Mouse (Mus musculus): ENCODE measurements around the gene Bcar1. TPM values are rescaled to one million over a fixed set of nuclear protein-coding genes. Genes with fewer than 3 reads are reported as not detected.
A peak's percentile ranks its signal among the peaks of the same experiment; 100 is the strongest.

Gene Bcar1
- total RNA-seq, 2 experiments from 2014 or later, result 50.6 to 51.7 TPM

GRCm38 (mm10) chr8:111700740-111701139 lies 42.9 kb downstream of the Bcar1 start:
- intact Hi-C loops (cut with DNase I), result no loop called here
- DNase-seq (ENCODE audit: low spot score in 2 of 2), result no peak

GRCm38 (mm10) chr8:111700201-111700600 lies 43.4 kb downstream of the Bcar1 start:
- intact Hi-C loops (cut with DNase I), result no loop called here
- DNase-seq (ENCODE audit: low spot score in 2 of 2), result no peak

GRCm38 (mm10) chr8:111699035-111699434 lies 44.6 kb downstream of the Bcar1 start:
- no peak for DNase-seq (ENCODE audit: low spot score in 2 of 2)
- intact Hi-C loops (cut with DNase I), result no loop called here

GRCm38 (mm10) chr8:111697655-111698054 lies 46.0 kb downstream of the Bcar1 start:
- DNase-seq (ENCODE audit: low spot score in 2 of 2), result no peak
- intact Hi-C loops (cut with DNase I), result no loop called here

- no peak for DNase-seq (ENCODE audit: low spot score in 2 of 2)
- intact Hi-C loops (cut with DNase I), result no loop called here
These were observed 48.2 kb downstream of the Bcar1 start for GRCm38 (mm10) chr8:111695441-111695840.

- DNase-seq (ENCODE audit: low spot score in 2 of 2), result no peak
- intact Hi-C loops (cut with DNase I), result no loop called here
These were observed 50.3 kb downstream of the Bcar1 start for GRCm38 (mm10) chr8:111693261-111693741.

GRCm38 (mm10) chr8:111690960-111691445 lies 52.6 kb downstream of the Bcar1 start, which contains the start of gene Ctrb1:
Gene Ctrb1, minus strand, starts transcription at chr8:111691010.
- DNase-seq (ENCODE audit: low spot score in 2 of 2), result no peak
- intact Hi-C loops (cut with DNase I), result no loop called here

GRCm38 (mm10) chr8:111686881-111687280 lies 56.7 kb downstream of the Bcar1 start:
- intact Hi-C loops (cut with DNase I), result no loop called here
- DNase-seq (ENCODE audit: low spot score in 2 of 2), result no peak

GRCm38 (mm10) chr8:111682521-111682920 lies 61.1 kb downstream of the Bcar1 start:
- intact Hi-C loops (cut with DNase I), result no loop called here

GRCm38 (mm10) chr8:111681153-111681552 lies 62.5 kb downstream of the Bcar1 start:
- DNase-seq (ENCODE audit: low spot score in 2 of 2), result no peak
- intact Hi-C loops (cut with DNase I), result no loop called here

More at GRCm38 (mm10) chr8:111682521-111682920, 61.1 kb downstream of the Bcar1 start:
- DNase-seq (ENCODE audit: low spot score in 2 of 2), result no peak

- no peak for DNase-seq (ENCODE audit: low spot score in 2 of 2)
- intact Hi-C loops (cut with DNase I), result no loop called here
These were observed 63.1 kb downstream of the Bcar1 start for GRCm38 (mm10) chr8:111680423-111681028.

GRCm38 (mm10) chr8:111678848-111679247 lies 64.8 kb downstream of the Bcar1 start:
- DNase-seq (ENCODE audit: low spot score in 2 of 2), result peak; percentile 42 to 86
- intact Hi-C loops (cut with DNase I), result loop anchor here (2.0 kb wide), 3 partner anchors 132 to 156 kb away; no protein-coding TSS in a partner anchor

GRCm38 (mm10) chr8:111678111-111678510 lies 65.5 kb downstream of the Bcar1 start:
- intact Hi-C loops (cut with DNase I), result loop anchor here (2.0 kb wide), 3 partner anchors 133 to 157 kb away; no protein-coding TSS in a partner anchor
- DNase-seq (ENCODE audit: low spot score in 2 of 2), result peak; percentile 67 to 79

- intact Hi-C loops (cut with DNase I), result no loop called here
- DNase-seq (ENCODE audit: low spot score in 2 of 2), result no peak
These were observed 67.4 kb downstream of the Bcar1 start for GRCm38 (mm10) chr8:111676237-111676636.

GRCm38 (mm10) chr8:111666751-111667150 lies 76.9 kb downstream of the Bcar1 start:
- no peak for DNase-seq (ENCODE audit: low spot score in 2 of 2)
- intact Hi-C loops (cut with DNase I), result loop anchor here (10.0 kb wide), 1 partner anchor 322 kb away; no protein-coding TSS in a partner anchor

- peak; percentile 71 to 83 for DNase-seq (ENCODE audit: low spot score in 2 of 2)
- intact Hi-C loops (cut with DNase I), result loop anchor here (2.0 to 10.0 kb wide), 3 partner anchors 126 to 318 kb away; partner anchors contain the start of gene Znrf1
These were observed 81.1 kb downstream of the Bcar1 start for GRCm38 (mm10) chr8:111662473-111662872.

Small RNAs within 50 kb of the gene (microRNA-seq; reads per million reads assigned to microRNA genes)
- 0 reads per million in 2 experiments for gene Mir7076

Other genes with a start within 250 kb of the Bcar1 start
- gene Wdr59, start 221.7 kb downstream of the Bcar1 start, total RNA-seq (2021), result 10 to 100 TPM; 18.4 to 18.7 TPM
- 100 to 1,000 TPM; 166 TPM for gene Znrf1, start 207.7 kb downstream of the Bcar1 start, total RNA-seq (2021)
- gene Ldhd, start 113.4 kb downstream of the Bcar1 start, total RNA-seq (2021), result 1 to 10 TPM; 6.8 to 7.7 TPM
- 10 to 100 TPM; 20.0 to 20.9 TPM for gene Zfp1, start 100.4 kb downstream of the Bcar1 start, total RNA-seq (2021)
- not detected for gene Ctrb1, start 52.8 kb downstream of the Bcar1 start, total RNA-seq (2021)
- gene Cfdp1, start 110.5 kb upstream of the Bcar1 start, total RNA-seq (2021), result 10 to 100 TPM; 78.0 to 81.5 TPM
- gene Tmem170, start 132.9 kb upstream of the Bcar1 start, total RNA-seq (2021), result 1 to 10 TPM; 3.6 to 4.3 TPM
- gene Chst5, start 166.6 kb upstream of the Bcar1 start, total RNA-seq (2021), result under 1 TPM; 0.28 to 0.30 TPM
- gene Tmem231, start 190.1 kb upstream of the Bcar1 start, total RNA-seq (2021), result 10 to 100 TPM; 12.0 to 13.0 TPM
- 100 to 1,000 TPM; 219 to 220 TPM for gene Gabarapl2, start 196.9 kb upstream of the Bcar1 start, total RNA-seq (2021)
- gene Adat1, start 248.5 kb upstream of the Bcar1 start, total RNA-seq (2021), result 1 to 10 TPM; 5.4 to 6.6 TPM